ENCODE assay signal across 31 mouse cellular contexts in the genomic region with DNA sequence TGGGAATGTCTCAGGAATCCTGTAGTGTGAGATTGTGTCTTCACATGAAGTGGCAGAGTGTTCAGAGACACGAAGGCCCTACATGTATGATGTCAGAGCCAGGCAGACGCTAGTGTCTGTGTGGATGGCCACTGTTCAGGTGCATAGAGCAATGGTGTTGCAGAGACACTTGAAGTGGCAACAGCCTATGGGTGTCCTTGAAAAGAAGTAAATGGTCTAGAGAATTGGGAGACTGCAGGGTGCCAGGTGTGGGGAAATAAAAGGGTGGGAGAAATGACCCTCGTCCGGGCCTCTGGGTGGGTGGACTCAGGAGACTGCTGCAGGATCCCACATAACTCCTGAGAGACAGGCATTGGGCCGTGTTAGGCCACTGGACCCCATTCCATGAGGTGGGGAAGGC.
"Had no signal": no experiment of that assay in that cellular context is flagged by ENCODE, and none has a peak within 500 bp of the region (broad histone marks: within the 10 kb centered on the region; RNA-seq: fewer than 3 reads in every experiment).

No protein-coding gene starts in this region.

- H3K4me1 ChIP-seq: limb, embryonic 15.5 days; liver, embryonic 12.5 days; liver, embryonic 13.5 days; liver, embryonic 15.5 days; lung, embryonic 15.5 days; megakaryocyte, embryonic 14.5 days; midbrain, embryonic 13.5 days had no signal

- H3K4me3 ChIP-seq: left cerebral cortex, adult 2 months; limb, embryonic 12.5 days; limb, embryonic 13.5 days; limb, embryonic 15.5 days; liver, embryonic 12.5 days; liver, embryonic 13.5 days; liver, embryonic 15.5 days; lung, embryonic 15.5 days; megakaryocyte, embryonic 14.5 days; midbrain, embryonic 10.5 days; midbrain, embryonic 12.5 days; midbrain, embryonic 13.5 days; midbrain, embryonic 15.5 days; myocyte had no signal

- H3K27ac ChIP-seq: left cerebral cortex, adult 2 months; limb, embryonic 12.5 days; limb, embryonic 13.5 days; limb, embryonic 15.5 days; liver, embryonic 12.5 days; liver, embryonic 13.5 days; liver, embryonic 14.5 days; liver, embryonic 15.5 days; lung, embryonic 15.5 days; macrophage; midbrain, embryonic 10.5 days; midbrain, embryonic 12.5 days; midbrain, embryonic 13.5 days; midbrain, embryonic 15.5 days had no signal

- H3K27me3 ChIP-seq: limb, embryonic 12.5 days; limb, embryonic 13.5 days; limb, embryonic 15.5 days; liver, embryonic 12.5 days; liver, embryonic 13.5 days; liver, embryonic 15.5 days; lung, embryonic 15.5 days; megakaryocyte, embryonic 14.5 days; midbrain, embryonic 12.5 days; midbrain, embryonic 13.5 days; midbrain, embryonic 15.5 days had no signal

- H3K36me3 ChIP-seq: limb, embryonic 12.5 days; limb, embryonic 13.5 days; limb, embryonic 15.5 days; liver, embryonic 12.5 days; liver, embryonic 13.5 days; liver, embryonic 15.5 days; lung, embryonic 15.5 days; midbrain, embryonic 10.5 days; midbrain, embryonic 12.5 days; midbrain, embryonic 13.5 days; midbrain, embryonic 15.5 days had no signal

- H3K9ac ChIP-seq: limb, embryonic 12.5 days; limb, embryonic 13.5 days; limb, embryonic 15.5 days; liver, embryonic 12.5 days; liver, embryonic 13.5 days; liver, embryonic 14.5 days; liver, embryonic 15.5 days; liver, postnatal 0 days; lung, embryonic 14.5 days; lung, embryonic 15.5 days; midbrain, embryonic 12.5 days; midbrain, embryonic 13.5 days; midbrain, embryonic 15.5 days had no signal

- ATAC-seq: liver, embryonic 12.5 days; liver, postnatal 0 days; lung, postnatal 0 days; midbrain, embryonic 13.5 days; midbrain, embryonic 15.5 days; midbrain, embryonic 16.5 days had no signal

- H3K4me2 ChIP-seq: limb, embryonic 12.5 days; limb, embryonic 13.5 days; limb, embryonic 15.5 days; liver, embryonic 11.5 days; liver, embryonic 12.5 days; liver, embryonic 13.5 days; liver, embryonic 15.5 days; lung, embryonic 14.5 days; lung, embryonic 15.5 days; midbrain, embryonic 11.5 days; midbrain, embryonic 12.5 days; midbrain, embryonic 13.5 days; midbrain, embryonic 15.5 days had no signal

- H3K9me3 ChIP-seq: limb, embryonic 12.5 days; limb, embryonic 13.5 days; limb, embryonic 15.5 days; liver, embryonic 12.5 days; liver, embryonic 13.5 days; liver, embryonic 15.5 days; lung, embryonic 15.5 days; megakaryocyte, embryonic 14.5 days; midbrain, embryonic 10.5 days; midbrain, embryonic 12.5 days; midbrain, embryonic 15.5 days had no signal

- DNase-seq: left cerebral cortex, postnatal 4 days; liver; liver, embryonic 13.5 days; liver, postnatal 0 days; lung, adult 18-20 months; lung, adult 2 months; lung, embryonic 14.5 days; lung, postnatal 10 days; lung, postnatal 14 days; lung, postnatal 36 days; lung, postnatal 4 days; midbrain, embryonic 14.5 days had no signal
